Mouse (Mus musculus) embryonic fibroblast, embryonic 13.5 days (primary cell): Measurements from ENCODE around the gene Copz2.

Experiments
- CTCF ChIP-seq: IDR thresholded peaks from 2 replicates; pipeline ENCODE4 v1.5.1; 2011; ENCODE audit warnings: mild to moderate bottlenecking, control low read depth, low read length, moderate library complexity, borderline replicate concordance; ENCODE audit not compliant: insufficient read depth
- POLR2A ChIP-seq: IDR thresholded peaks from 2 replicates; pipeline ENCODE4 v1.6.1; 2011; ENCODE audit warnings: low read depth, mild to moderate bottlenecking, control low read depth, low read length, moderate library complexity

GRCm38 (mm10) chr11:96823471-96823837, 26.2 kb upstream of the Copz2 start:
- TF ChIP-seq CTCF (no peak), POLR2A (no peak; the same call in 1 of the 2 replicates)
